Mouse (Mus musculus) neural tube, embryonic 10.5 days (tissue): ENCODE results near the gene BC004004.

Experiments
- DNase-seq: peaks from one replicate; pipeline ENCODE4 v3.0.0-alpha.2; 2017; ENCODE audit warnings: low spot score; ENCODE audit errors: extremely low spot score

The BC004004 gene

DNA sequence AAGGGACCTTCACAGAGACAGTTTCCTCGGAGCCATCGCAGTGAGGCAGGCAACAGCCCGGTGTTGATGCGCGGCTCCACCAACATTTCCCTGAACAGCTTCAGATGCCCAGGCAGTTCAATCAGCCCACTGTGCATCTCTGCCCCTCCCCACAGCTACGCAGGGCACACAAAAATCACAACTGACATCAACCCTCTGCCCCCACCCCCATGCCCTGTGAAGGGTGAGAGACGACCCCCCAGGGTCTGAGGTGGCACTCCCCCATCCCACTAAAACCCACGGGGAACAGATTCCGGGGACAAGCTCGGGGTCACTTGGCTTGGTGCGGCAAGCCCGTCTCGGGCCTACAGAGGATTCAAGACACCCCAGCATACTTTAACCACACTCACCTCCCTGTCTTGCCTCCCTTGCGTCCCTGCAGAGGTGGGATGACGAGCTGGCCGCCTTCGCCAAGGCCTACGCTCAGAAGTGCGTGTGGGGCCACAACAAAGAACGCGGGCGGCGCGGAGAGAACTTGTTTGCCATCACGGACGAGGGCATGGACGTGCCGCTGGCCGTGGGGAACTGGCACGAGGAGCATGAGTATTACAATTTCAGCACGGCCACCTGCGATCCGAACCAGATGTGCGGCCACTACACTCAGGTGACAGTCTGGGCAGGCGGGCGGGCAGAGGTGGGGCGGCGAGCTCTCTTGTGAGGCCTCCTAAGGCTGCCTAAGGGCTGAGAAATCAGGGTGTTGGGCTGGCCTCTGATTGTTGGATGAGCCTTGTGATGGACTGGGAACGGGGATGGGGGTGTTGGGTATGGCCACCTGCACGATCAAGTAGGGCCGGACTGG, 53.4 kb downstream of the BC004004 start:
- DNase-seq, result peak; percentile 55

DNA sequence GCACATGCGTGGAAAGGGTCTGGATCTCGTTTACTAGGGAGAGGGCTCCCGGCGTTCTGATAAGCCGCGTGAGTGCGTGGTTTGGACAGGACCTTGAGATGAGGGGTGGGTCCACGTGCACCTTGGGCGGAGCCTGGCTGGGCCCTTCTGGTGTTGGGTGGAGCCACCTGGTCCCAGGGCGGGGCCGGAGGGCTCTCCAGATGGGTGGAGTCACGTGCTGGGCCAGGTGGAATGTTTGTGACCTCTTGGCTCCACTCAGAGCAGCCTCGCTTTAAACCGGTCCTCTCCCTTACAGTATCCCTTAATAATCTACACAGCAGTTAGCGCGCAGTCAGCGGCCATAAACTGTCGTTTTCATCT, 54.0 kb downstream of the BC004004 start:
- DNase-seq, result no peak

DNA sequence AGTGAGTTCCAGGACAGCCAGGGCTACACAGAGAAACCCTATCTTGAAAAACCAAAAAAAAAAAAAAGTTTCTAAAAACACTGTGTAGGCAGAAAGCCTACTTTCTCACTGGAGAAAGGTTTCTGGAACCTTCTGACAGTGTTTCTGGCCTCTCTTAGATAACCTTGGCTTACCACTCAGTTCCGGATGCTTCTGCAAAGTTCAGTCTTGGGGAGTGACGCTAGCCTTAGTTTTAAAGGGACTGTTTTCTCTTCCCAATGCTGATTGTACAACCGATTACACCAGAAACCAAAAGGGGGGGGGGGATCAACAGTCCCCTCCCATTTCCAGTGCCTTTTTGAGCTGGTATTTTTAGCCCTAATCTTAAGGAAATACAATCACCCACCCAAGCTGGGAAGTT, 55.0 kb downstream of the BC004004 start:
- no peak for DNase-seq

DNA sequence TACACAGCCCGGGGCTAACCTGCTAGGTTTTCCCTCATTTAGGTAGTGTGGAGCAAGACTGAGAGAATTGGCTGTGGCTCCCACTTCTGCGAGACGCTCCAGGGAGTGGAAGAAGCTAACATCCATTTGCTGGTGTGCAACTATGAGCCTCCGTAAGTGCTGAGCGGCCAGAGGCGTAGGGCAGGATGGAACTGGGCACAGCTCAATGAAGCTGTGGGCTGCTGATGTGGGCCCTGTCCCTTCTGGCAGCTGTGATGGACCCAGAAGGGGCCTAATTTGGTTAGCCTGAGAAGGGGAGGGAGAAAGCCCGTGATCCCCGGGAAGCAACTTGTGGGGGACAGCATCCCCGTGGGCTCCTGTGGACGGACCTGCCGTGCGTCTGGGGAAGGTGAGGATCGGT, 57.2 kb downstream of the BC004004 start:
- DNase-seq, result no peak

DNA sequence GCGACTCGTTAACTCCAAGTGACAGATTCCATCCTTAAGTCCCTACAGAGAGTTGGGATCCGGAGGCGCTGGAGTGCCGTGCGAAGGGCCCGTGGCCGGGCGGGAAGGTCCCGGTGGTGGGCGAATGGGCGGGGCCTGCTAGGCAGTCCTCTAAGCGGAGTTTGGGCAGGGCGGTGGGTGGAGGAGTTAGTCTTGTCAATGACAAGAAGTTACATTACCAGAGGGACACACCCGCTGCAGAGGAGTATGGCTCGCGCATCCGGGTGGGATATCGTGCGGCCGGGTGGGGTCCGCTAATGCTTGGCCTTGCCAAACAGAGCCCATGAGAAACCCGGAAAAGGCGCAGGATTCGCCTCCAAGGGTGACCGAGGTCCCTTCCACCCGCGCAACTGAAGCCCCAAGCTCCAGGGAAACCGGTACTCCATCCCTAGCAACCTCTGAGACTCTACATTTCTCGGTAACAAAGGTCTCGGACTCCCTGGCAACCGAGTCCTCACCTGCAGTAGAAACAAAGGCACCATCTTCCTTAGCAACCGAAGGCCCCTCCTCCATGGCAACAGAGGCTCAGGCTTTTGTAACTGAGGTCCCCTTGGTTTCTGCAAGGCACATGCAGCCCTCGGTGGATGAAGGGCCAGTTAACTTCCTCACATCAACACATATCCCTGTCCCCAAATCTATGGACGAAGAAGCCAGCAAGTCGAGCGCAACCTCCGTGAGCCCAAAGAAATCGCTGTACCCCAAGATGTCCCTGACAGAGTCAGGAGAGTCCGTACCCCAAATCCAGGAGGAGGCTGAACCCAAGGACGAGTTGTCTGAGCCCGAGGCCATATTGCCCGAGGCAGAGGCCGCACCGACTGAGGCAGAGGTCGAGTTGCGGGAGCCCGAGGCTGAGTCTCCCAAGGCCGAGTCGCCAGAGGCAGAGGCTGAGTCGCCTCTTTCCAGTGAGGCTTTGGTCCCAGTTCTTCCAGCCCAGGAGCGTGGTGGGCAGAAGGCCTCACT, 58.2 kb downstream of the BC004004 start:
- peak; percentile 68 for DNase-seq

DNA sequence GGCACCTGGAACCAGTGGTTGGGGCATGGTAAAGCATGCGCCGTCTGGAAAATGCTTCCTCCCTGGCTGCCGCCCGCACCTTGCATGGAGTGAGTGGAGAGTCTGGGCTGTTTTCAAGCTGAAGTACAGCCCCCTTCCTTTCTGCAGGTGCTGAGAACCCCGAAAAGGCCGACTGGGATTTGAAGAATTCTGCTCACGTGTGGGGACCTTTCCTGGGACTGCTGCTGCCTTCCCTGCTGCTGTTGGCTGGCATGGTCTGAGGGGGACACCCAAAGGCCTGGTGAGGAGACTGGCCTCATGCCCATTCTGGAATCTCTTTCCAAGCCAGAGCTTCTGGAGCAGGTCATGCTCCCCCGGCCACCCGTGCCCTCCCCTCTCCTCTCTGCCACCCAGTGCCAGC, 59.1 kb downstream of the BC004004 start:
- no peak for DNase-seq

DNA sequence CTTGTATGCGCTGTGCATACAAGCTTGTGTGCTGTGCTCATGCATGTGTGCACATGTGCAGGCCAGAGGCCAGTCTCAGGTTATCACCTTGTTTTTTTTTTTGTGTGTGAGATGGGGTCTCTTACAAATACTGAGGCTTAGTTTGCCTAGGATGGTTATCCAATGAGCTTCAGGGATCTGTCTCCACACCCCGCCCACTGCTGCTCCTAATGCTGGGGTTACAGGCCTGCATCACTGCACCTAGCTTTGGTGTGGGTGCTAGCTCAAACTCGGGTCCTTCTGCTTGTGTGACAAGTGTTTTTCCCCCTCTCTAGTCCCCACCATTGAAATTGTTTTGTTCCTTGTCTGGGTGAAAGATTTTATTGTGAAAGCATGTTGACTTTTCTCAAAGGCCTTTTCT, 61.6 kb downstream of the BC004004 start:
- DNase-seq, result no peak

DNA sequence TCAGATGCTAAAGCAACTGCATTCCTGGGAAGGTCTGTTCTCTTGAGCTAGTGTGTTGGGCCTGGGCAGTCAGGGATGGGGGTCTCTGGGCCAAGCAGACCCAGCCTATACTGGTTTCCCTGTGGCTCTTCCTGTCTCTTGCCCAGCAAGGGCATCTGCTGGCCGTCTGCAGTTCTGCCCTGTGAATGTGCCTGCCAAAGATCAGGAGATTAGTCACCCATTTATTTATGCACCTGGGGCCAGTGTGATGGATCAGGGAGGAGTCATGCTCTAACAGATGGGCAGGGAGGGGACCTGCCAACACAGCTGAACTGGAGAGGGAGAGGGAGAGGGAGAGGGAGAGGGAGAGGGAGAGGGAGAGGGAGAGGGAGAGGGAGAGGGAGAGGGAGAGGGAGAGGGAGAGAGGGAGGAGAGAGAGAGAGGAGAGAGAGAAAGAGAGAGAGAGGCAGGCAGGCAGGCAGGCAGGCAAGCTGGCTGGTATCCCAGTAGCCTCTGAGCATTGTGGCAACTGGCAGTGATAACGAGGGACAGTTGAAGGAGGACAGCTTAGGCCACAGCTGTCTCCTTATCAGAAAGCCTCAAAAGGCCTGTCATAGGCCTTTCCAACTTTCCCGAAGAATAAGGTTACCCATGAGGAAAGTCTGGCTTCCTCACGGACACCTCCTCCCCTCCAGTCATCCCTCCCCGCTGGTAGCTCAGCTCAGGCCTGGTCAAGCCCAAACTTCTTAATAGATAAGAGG, 62.3 kb downstream of the BC004004 start:
- no peak for DNase-seq

DNA sequence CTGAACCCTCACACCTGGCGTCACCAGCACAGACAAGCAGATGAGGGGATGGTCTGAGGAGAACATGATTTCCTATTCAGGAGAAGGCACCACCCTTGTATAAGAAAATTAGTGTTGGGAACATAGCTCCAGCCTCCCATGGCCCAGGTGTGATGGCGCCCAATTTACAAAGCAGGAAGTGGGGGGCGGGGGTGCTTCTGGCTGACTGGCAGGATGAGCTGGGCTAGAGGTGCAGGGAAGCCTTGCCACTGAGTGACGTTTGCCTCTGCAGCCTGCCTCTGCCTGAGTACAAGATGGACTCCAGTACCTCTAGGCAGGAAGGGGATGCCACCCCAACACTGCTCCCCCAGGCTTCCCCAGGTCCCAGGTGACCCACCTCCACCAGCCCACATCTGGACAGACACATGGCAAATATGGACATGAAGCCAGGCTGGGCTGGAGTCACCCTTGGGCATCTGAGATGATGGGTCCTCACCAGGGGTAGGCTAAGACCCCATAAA, 63.6 kb downstream of the BC004004 start:
- DNase-seq, result no peak

DNA sequence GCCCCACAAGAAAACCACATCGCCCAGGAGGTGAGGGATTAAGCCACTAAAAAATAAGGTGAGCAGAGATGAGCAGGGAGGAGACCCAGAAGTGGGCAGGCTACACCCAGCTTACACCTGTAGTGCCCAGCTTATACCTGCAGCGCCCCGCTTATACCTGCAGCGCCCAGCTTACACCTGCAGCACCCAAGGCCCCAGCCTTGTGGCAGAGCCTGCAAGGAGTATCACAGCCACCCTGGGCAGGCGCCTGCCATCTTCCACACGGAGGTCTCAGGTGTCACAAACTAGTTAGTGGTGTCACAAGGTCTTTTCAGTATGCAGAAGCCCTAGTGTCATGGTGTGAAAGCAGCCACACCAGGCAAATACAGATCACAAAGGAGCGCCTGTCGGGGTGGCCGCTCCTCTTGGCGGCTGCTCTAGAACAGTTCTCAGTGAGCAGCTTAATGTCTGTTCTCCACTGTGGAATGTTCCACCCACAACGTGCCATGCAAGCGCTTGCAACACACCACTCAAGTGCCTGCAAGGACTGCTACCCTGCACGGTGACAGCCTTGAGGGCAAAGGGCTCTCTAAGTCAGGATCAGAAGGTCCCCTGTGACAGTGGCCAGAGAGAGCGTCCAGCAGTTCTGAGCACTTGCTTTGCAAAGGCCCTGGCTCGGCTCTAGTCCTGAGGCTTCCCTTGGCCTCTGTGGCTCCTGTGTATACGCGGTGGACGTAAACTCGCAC, 67.8 kb downstream of the BC004004 start:
- no peak for DNase-seq

DNA sequence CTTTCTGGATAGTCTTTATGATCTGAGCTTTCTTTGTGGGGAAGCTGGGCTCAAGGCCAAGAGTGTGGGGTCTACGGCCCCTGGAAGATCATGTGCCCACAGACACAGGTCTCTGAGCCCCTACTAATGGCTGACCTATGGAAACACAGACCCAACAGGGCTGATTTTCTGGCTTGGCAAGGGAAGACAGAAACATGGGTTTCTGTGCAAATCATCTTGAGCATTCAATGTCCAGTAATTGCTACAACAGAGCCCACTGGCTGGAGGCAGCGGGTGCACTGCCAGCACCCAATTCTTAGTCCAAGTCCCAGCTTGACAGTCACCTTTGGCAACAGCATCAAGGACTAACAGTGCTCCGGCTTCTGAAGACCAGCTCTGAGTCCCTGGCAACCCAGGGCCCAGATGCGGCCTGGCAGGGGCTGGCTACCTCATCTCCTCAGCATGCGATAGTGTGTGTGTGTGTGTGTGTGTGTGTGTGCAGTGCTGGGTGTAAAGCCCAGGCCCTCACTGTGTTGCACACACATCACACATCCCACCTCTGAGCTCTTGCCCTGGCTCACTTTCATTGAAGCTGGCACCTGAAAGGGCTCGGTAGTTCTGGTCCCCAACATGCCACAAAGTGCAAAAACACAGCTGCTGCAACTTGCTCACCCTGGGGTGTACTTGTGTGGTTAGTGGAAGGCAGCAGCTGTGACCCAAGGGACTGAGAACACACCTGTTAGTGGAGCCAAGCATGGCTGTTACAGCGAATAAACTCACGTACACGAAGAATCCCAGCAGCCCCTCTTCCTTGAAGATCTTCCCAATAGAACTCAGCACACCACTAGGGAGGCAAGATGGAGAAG, 69.6 kb downstream of the BC004004 start:
- DNase-seq, result no peak

DNA sequence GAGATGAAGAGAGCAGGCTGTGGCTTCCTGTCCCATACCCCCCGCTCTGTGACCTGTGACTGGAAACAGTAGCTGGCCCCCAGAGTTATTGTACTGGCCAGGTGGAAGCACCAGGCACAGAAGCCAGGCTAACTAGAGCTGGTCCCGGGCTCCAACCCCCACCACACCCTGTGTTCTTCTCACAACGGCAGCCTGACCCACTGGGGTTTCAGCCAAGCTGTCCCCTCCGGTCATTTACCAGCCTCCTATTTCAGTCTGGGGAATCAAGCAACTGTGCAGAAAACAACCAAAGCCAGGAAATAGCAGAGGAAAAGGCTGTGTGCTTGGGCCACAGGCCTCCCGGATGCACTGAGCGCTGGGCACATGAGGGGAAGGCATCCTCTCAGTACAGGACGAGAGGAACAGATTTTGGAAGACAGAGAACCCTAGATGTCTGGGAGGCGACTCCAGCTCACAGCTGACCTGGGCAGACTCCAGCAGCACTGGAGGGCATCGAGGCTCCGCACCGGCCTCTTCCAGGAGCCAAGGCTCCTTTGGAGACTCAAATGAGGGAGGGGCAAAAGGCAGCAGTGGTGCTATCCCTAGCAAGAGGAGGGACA, 70.7 kb downstream of the BC004004 start:
- DNase-seq, result no peak

DNA sequence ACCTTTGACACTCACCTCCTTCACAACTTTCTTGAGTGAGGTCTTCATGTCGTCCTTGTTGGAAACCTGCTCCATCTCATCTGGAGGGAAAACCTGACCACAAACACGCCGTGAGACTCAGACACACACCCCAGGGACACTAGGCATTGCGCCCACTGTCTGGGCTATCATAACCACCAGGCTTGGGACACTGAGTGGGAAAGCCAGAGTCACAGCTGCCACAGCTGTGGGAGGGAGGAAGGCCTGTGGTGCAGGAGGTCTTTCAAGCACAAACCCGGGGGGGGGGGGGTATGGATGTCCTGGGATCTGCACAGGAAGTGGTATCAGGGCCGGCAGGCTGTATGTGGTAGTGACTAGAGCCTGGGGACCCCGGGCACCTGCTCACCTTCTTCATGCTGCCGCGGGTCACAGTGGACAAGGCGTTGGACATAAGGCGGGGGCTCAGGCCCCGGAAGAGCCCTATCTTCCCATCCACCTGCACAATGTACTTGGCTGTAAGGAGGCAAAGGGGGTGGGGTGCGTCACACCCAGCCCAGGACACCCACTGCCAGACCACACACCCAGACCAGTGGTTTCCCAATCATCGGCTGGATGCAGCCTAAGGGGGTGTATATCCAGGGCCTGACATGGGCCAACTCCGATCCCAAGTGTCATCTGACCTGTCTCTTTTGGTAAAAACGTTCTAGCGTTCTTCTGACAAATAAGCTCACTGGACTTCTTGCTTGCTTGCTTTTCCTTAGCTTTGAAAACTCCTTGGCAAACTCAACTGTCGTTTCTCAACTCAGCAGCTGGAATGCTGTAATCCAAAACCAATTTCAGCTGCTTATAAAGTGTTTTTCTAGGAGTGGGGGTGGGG, 72.0 kb downstream of the BC004004 start:
- DNase-seq, result no peak

DNA sequence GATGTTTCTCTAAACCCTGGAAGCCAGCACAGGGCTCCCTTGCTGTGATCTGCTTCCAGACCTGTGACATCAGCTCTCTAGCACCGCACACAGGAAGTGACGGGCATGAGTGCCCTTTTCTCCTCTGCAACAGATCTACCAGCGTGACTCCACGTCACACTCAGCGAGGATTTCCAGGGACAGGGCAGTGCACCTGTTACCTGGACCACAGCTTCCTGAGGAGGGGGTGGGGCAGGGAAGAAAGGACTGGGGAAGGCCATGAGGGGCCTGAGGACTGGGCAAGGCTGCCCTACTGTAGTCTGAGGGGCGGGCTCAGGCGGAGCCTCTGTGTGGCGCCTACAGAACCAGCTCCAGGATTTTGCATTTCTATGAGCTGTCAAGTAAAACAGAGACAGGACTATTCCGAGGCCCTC, 73.0 kb downstream of the BC004004 start:
- no peak for DNase-seq

DNA sequence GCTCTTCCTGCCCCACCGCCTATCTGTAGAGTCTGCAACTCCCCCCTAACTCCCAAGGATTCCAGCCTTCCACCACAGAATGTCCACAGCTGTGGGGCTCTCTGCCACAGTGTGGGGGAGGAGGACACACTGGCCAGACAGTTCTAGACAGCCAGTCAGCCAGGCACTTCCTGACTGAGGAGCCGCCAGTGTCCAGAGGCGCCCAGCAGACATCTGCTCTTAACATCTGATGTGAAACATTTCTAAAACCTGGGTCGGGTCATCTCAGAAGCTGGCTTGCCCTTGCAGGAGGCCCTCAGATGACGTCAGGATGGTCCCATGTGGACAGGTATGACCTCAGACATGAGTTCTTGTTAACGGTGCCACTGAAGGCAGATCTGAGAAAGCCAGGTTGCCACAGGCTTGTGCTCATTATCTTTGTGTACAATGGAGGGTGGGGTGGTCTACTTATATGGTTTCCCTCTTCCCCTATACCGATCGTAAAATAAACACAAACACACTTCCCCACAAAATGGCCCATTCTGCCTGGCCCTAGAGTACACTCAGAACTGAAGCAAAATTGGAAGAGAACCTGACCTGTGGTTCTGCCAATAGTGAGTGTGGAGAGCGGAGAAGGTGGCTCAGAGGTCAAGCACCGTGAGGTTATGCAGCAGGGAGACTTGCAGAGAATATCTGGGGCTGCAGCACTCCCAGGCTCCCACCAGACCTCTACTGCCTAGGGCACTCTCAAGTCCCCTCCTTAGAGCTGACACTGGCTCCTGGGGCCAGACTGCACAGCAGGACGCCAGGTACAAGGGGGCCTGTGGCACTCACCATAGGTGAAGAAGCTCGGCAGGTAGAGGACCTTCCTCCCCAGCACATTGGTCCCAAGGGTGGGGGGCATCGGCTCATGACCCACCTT, 73.7 kb downstream of the BC004004 start:
- peak; percentile 34 for DNase-seq

DNA sequence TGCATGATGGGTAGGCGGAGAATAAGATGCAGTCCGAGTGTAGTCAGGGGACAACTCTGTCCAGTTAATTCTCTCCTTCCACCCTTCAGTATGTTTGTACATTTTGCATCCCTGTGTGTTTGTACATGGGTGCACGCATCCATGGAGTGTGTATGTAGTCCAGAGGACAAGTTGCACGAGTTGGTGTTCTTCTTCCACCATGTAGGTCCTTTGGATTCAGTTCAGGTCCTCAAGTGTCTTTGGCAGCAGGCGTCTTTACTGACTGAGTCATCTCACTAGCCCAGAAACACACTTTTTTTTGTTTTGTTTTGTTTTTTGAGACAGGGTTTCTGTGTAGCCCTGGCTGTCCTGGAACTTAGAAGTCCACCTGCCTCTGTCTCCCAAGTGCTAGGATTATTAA, 74.7 kb downstream of the BC004004 start:
- no peak for DNase-seq

DNA sequence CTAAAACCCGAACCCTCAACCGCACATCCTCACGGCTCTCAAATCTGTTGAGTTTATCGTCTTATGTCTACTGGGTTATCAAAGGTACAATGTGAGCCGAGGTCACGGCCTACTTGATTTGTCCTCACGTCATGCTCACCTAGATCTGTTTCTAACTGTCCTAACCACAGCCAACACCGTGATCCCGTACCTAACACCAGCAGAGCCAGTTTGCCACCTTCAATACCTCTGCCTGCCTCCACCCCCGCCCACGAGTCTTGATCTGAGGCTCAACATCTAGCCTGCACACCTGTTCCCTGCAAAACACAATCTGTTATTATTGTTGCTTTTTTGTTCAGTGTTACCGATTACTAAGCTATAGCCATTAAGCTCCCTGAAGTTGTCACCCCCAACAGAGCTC, 76.7 kb downstream of the BC004004 start:
- DNase-seq, result no peak
